Mouse (Mus musculus) myocyte (in vitro differentiated cells): ENCODE measurements around the gene Alg9.

Experiments
- CEBPB ChIP-seq: IDR thresholded peaks from 2 replicates; pipeline ENCODE4 v1.6.1; 2011; ENCODE audit warnings: mild to moderate bottlenecking, moderate library complexity; ENCODE audit not compliant: poor library complexity, insufficient read depth, severe bottlenecking
- E2F4 ChIP-seq: IDR thresholded peaks from one replicate; pipeline ENCODE4 v1.6.1; 2011; ENCODE audit warnings: mild to moderate bottlenecking, control low read depth, moderate library complexity; ENCODE audit not compliant: insufficient read depth
- MAX ChIP-seq: IDR thresholded peaks from one replicate; pipeline ENCODE4 v1.6.1; 2011; ENCODE audit warnings: low read depth, mild to moderate bottlenecking, control low read depth
- MYOG ChIP-seq, 3 experiments: IDR thresholded peaks; one replicate each; pipeline ENCODE4 v1.6.1; 2011; ENCODE audit warnings: control low read depth in 2 of 3, low read depth in 2 of 3, mild to moderate bottlenecking in 2 of 3; ENCODE audit not compliant: insufficient read length in 2 of 3, control insufficient read depth in 1 of 3, insufficient read depth in 1 of 3
- POLR2A ChIP-seq: IDR thresholded peaks from one replicate; pipeline ENCODE4 v1.6.1; 2011; ENCODE audit warnings: low read depth, mild to moderate bottlenecking, control low read depth, moderate library complexity; ENCODE audit not compliant: insufficient read length
- POLR2AphosphoS2 ChIP-seq: IDR thresholded peaks from one replicate; pipeline ENCODE4 v1.6.1; 2011; ENCODE audit warnings: low read depth, control low read depth; ENCODE audit not compliant: insufficient read length
- TCF12 ChIP-seq: IDR thresholded peaks from one replicate; pipeline ENCODE4 v1.6.1; 2011; ENCODE audit warnings: mild to moderate bottlenecking, control low read depth; ENCODE audit not compliant: poor library complexity, insufficient read depth, severe bottlenecking
- TCF3 ChIP-seq: IDR thresholded peaks from one replicate; pipeline ENCODE4 v1.6.1; 2011; ENCODE audit warnings: low read depth, control low read depth; ENCODE audit not compliant: insufficient read length
- USF1 ChIP-seq: IDR thresholded peaks from one replicate; pipeline ENCODE4 v1.6.1; 2011; ENCODE audit warnings: low read depth, mild to moderate bottlenecking, control low read depth, moderate library complexity

DNA sequence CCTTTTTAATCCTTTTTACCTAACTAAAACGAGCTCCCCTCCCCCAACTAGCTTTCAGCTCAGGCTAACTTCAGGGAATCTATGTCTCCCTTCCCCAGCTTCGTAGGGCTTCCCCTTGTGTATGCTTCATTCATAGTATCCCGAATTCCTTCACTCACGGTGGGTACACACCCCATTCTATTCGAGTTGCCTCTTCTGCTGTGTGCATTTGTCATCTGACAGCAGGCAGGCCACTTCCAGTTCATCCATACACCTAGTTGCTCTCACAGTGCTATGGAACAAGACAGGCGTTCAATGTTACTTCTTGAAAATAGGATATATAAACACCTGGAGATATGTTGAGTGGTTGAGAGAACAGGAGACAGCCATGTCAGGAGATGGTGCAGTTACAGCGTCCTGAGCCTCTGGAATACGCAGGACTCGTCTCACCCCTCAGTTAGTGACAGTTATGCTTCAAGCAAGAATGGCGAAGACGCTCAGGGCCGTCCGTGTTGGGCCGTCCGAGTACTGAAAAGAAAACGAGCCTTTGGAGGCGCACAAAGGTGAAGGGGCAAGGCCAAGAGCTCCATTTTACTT is 7.2 kb upstream of the Alg9 start:
- TF ChIP-seq MAX: no peak
- TF ChIP-seq POLR2A: no peak
- no peak for TF ChIP-seq USF1
- no peak for TF ChIP-seq CEBPB
- TF ChIP-seq TCF12: no peak
- TF ChIP-seq POLR2AphosphoS2: no peak
- no peak for TF ChIP-seq E2F4
- no peak for TF ChIP-seq TCF3
- TF ChIP-seq MYOG (IDR thresholded peaks at IDR 0.05; ENCODE audit: control insufficient read depth in 1 of 3, insufficient read depth in 1 of 3, insufficient read length in 2 of 3, low read depth in 2 of 3): no peak
